Mouse (Mus musculus): ENCODE measurements around the gene Myt1l. TPM values are rescaled to one million over a fixed set of nuclear protein-coding genes. Genes with fewer than 3 reads are reported as not detected.

Myt1l gene
- polyA plus RNA-seq, 1 experiment from 2014 or later = 0.16 TPM

DNA sequence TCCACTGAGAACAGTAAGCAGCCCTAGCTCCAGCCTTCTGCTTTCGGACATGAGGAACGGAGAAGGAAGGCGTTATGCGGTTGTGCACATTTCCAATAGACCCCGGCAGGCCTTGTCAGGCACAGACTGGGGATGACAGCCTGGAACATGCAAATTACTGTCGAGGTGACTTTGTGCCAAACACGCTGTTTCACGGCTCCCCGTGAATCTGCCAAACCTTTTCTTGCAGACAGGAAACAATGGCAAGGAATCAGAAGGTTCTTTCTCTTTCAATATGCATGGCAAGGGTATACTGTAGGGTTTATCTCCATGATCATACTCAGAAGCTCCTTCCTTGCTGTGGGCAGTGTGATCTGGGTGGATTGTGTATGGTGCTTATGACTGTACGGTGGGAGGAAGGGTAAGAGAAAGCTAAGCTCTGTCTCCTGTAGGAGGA lies 127.0 kb downstream of the Myt1l start:
- no peak for DNase-seq (ENCODE audit: low spot score)

DNA sequence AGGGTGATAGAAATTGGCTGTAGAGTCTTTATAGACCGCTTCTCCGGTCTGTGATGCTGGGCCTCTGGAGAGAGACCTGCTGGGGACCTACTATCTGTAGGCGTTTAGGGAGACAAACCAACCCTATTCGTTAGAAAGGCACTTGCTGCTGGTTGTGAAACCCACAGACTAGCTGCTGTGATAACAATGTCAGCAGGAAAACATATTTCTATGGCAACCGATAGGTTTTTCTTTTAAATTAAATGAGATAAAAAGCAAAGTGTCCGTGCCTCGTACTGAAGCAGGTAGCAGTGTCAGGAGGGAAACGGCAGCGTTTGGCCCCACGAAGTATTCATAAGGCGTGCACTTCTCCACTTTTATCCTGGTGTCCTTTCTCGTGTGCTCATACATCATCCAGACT lies 127.5 kb downstream of the Myt1l start:
- no peak for DNase-seq (ENCODE audit: low spot score)

DNA sequence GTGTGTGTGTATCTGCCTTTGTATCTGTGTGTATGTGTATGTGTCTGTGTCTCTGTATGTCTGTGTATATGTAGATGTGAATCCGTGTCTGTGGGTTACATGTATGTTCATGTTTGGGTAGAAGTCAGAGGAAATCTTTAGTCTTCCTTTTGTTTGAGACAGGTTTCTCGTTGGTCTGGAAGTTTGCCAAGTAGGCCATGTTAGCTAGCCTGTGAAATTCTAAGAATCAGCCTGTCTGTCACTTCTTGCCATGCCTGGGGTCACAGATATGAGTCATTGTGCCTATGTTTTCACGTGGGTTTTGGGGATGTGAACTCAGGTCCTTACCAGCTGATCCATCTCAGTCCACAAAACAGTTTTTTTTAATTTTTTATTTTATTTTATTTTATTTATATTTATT lies 128.9 kb downstream of the Myt1l start:
- DNase-seq (ENCODE audit: low spot score) = no peak

DNA sequence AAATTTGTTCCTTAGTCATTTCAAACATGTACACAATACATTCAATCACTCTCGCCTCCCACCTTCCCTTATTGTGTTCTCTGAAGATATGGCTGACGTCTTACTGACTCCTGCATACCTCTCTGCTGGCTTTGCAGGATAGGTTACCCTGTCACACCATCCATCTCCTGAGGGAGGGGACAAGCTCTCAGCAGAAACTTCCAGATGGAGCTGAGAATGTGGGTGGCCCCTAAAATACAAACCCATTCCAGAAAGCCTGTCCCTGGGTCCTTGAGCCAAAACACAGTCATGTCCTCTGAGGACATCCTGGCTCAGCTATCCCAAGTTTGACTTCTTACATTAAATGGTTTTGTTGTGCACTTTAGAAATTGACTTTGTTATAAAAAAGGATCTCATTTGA lies 129.7 kb downstream of the Myt1l start:
- DNase-seq (ENCODE audit: low spot score) = no peak

DNA sequence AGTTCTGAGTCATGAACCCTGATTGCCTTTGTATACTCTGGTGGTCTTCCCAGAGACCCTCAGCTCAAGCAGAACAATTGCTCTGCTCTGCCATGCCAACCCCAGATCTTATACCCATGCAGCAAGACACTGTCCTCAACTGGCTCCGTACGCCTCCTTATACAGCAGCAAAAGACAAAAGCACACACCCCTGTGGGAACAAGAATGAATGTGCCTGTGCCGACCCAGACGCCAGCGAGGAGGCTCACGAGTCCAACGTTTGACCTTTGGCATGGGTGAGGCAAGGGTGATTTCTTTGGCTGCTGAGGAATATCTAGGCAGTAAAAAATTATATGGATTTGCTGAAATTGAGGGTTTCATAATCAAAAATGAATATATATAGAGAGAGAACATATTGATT lies 143.8 kb downstream of the Myt1l start:
- DNase-seq (ENCODE audit: low spot score) = no peak

DNA sequence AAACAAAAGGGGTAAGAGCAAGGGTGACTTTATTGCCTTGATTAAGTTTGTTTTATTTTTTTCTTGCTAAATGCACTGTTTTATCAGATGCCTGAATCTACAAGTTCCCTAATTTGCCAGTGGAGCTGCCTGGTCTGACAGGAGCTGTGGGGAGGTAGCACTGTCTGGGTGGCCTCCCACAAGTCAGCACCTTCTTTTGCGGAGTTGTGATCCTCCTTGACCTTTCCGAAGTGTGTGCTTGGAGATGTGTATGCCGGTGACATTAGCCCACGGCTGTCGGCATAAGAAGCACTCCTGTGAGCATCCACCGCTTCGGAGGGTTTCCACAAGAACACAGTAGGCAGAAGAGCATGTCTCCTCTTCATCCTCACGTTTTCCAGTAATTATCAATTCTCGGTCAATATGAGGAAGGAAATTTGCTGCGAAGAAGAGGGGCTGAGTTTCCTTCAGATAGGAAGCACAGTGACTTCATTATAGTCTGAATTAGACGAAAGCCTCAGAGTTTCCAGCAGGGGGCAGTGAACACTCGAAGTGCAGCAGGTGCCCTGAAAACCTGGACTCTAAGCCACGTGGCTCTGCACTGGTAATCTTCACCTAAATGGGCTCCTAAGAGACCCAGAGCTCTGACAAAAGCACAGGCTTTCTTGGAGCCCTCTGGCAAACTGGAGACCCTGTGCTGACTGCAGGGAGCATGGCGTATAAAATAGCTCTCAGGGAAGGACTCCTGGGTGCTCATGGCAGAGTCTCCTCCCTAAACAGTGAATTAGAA lies 147.6 kb downstream of the Myt1l start:
- DNase-seq (ENCODE audit: low spot score) = peak; percentile 3

DNA sequence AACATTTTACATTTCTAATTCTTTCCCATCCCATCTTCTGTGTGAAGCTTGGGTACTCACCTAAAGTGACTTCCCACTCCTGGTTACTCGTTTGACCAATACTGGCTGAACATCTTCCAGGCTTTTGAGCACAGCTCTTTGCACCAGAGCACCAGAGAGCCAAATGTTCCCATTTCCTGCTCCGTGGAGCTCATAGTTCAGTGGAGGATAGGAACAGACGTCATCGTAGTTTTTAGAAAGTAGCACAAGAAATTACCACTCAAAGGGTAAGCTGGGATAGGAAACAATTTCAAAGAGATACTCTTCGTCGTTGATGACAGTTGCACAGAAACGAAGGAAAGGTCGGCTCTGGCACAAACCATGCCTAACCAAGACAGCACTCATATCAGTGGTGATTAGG lies 154.2 kb downstream of the Myt1l start:
- DNase-seq (ENCODE audit: low spot score) = no peak

DNA sequence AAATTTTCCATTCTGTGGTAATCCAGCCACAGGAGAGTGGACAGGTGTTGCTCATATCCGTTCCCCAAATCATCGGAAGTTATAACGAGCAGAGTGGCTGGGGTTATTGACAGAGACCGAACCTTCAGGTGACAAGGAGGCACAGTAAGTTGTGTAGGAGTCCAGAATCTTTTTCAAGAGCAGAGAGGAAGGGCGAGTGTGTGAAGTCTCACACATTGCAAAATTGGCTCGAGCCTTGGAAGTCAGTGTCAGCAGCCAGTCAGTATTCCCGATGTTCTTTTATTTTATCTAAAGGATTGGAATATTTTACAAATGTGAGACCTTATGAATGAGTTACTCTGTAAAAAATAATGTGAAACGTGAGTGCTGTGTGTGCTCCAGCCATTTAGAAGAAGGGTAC lies 154.8 kb downstream of the Myt1l start:
- DNase-seq (ENCODE audit: low spot score) = no peak

DNA sequence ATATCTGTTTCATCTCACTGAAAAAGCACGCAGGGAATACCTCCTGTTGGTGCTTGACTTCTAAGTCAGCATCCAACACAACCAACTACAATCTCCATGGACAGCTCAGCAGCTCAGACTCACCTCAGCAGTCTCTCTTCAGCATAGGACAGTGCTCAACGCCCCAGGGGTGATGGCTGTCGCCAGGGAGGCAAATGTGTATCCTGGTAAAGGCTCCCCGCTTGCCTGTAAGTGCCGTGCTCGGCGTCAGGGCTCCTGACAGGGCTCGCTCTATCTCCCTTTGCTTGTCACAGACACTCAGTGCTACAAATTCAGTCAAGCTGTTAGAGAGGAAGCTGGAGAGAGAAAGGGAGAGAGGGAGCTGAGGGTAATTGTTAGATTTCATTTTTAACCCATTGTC lies 158.1 kb downstream of the Myt1l start:
- no peak for DNase-seq (ENCODE audit: low spot score)

DNA sequence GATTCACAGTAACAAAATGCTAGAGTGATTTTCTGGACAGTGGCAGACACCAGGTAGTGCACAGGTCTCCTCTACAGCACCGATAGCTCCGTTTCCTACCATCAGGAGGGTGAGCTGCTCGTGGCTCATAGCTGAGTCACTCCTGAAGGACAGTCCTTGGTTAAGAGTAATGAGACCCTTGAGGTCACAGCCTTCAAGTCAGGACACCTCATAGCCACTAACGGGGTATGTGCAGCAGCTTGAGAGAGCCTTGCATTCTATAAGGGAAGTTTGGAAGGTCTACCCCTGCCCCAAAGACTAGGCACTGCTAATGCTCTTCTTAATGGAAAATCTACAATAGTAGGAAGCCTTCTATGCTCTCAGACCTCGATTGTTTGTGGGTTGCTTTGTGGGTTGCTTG lies 163.4 kb downstream of the Myt1l start:
- no peak for DNase-seq (ENCODE audit: low spot score)

DNA sequence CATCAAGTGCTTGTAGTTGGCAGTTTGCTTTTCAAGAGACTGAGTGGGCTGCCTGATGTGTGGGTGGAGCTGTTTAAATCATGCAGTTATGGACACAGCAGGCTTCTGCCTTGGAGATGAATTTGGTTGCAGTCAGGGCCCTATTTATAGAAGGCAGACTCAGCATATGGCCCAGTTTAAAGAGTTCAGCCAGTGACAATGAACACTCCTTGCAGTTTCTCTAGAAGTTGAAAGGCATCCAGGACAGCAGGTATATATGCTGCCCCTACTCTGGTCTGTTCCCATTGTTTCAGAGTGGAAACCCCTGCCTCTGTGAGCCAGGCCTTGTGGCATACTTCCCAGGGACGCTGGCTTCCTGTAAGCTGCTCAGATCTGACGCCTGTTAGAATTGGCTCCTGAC lies 167.0 kb downstream of the Myt1l start:
- no peak for DNase-seq (ENCODE audit: low spot score)

DNA sequence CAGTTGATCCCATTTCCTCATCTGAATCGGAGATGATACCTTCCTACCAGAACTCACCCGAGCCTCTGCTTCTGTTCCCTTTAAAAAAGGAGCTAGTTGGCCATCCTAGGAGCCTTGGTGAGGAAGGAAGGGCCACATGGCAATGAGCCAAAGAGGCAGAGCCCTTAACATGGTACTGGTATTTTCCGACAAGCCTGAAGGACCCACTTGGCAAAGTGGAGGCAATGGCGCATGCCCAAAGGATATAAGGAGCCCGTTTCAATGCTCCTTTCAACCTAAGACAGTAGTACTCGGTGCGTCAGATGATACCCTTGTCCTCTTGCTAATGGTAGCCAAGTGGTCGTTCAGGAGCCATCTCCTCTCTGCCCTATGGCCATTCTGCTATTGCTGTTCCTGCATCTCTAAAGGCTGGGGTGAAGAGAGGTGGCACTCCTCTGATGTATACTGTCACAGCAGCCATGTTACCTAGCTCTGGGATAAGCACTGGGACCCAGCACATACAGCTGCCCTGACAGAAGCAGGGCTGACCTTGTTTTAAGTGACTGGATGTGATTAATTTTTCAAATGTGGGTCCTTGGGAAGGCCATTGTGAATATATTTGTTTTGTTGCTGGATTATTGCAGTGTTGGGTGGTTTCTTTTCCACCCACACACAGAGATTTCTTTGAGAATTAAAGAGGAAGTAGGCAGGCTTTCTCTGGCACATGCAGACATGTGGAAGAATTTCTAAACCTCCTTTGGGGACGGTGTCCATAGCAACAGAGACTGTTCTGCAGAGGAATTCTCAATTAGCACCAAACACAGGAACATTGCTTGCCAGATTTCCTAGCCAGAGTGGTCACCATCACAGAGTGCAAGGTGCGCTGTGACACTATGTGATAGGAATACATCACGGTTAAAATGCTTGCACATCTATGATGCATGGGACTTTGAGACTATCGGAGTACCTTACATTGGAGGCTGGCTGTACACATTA lies 169.6 kb downstream of the Myt1l start:
- no peak for DNase-seq (ENCODE audit: low spot score)

DNA sequence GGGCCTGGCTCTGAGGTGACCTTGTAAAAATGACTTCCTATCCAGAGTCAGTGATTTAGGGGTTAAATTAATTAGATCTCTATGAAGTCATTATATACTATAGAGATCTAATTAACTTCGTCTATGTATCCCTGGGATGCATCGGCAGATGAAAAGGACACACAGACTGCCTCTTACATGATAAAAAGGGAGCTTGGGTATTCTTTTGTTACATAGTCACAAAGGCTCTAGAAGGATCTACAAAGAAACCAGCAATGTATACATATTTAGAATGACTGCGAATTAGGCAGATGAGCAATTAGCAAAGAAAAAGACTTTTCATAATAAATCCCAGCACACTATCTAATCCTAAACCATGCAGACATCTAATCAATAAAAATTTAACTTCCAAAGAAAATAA lies 170.4 kb downstream of the Myt1l start:
- DNase-seq (ENCODE audit: low spot score) = no peak

DNA sequence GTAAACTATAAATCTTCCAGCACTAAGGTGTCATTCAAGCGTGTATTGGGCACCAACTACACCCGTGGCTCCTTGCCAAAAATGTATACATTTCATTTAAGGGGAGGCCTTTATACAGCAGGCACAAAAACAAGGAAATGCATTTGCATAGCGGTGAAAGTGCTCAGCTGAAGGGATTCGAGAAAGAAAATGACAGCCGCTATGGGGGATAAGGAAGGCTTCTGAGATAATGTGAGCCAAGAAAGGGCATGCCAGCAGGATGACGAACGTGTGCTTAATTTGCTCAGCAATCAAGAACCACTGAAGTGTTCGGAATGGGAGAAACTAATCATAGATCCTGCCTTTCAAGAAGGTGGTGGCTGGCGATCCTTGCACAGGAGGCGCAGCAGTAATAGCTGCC lies 170.8 kb downstream of the Myt1l start:
- DNase-seq (ENCODE audit: low spot score) = no peak

DNA sequence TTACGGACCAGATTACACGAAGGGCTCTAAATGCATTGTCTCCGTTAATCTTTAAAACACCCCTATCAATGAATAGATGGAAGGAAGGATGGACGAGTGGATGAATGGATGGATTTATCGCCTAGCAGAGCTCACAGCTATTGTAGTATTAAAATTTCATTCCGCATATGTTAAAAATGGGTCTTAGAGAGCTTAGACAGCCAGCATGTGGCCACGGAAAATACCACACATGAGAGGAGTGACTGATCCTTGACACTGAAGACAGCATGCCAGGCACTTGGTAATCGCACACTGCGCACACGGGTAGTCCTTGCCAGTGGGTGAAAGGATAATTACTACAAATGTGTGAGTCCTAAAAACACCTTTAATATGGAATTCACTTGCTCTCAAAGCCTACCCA lies 171.2 kb downstream of the Myt1l start:
- DNase-seq (ENCODE audit: low spot score) = no peak

DNA sequence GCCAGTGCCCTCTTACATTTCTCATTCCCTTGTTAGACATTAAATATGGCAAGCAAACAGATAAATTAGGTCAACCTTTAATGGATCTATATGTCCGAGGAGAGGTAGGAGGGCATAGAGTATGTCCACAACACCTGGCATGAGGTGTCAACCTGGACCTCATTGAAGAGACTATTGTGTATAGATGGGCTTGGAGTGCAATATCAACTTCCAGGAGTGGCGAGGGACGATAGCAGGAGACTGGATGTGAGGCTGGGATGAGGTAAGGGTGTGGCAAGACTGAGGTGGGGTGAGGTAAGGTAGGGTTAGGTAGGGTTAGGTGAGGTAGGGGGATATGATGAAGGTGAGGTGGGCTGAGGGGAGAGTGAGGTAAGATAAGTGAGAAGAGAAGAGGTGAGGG lies 171.8 kb downstream of the Myt1l start:
- no peak for DNase-seq (ENCODE audit: low spot score)

DNA sequence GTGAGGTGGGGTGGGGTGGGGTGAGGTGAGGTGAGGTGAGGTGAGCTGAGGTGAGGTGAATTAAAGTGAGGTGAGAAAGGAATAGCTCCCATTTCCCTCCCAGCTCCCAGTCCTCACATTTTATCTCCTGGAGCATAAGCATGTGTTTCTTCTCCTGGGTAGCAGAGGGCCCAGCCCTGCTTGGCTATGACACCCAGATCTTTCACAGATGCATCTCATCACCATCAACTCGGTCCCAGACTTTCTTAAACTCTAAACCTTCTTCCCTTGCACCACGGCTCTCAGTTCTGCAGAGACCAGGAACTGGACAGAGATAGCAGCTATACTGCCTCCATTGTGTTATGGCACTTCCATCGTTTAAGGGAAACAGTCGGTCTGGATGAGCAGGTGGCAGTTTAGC lies 172.9 kb downstream of the Myt1l start:
- DNase-seq (ENCODE audit: low spot score) = no peak

DNA sequence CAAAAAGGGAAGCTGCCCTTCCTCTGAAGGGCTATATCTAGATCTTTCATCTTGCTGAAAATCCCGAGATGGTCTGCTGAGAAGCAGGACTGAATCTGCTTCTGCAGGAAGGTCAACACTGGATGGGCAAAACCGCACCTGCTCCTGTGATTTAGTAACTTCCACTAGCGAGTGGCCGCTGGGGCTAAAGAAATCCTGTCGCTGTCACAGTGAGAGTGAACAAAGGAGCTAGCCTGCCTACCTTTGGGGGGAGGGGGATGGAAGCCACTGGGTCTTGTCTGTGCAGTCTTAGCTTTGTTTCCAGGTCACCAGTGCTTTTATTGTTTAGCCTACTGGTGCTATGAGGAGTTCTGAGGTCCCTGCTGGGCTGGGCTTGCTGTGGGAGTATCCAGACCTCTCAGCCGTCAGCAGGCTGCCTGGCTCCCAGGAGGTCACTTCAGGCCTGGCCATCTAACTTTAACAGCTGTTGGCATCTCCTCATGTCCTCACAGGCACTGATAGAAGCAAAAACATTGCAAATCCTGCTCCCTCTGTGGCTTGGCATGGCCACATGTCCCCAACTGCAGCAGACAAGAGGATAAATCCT lies 173.6 kb downstream of the Myt1l start:
- DNase-seq (ENCODE audit: low spot score) = no peak

DNA sequence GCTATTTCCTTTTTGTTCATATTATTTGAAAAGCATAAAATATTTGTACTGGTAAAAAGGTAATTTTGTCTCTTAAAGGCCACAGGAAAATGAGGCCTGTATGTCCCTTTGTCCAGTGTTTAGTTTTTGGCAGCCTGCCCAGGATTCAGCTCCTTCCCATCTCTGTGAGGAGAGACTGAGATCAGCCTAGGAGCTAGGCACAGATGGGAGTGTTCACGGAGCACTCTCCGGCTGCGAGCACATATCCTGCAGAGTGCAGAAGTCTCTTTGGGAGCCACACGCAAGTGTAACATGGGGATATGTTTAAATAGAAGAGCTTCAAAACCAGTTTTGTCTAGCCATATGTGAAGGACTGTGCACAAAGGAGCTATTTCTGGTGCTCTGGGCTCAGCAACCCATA lies 174.4 kb downstream of the Myt1l start:
- no peak for DNase-seq (ENCODE audit: low spot score)

DNA sequence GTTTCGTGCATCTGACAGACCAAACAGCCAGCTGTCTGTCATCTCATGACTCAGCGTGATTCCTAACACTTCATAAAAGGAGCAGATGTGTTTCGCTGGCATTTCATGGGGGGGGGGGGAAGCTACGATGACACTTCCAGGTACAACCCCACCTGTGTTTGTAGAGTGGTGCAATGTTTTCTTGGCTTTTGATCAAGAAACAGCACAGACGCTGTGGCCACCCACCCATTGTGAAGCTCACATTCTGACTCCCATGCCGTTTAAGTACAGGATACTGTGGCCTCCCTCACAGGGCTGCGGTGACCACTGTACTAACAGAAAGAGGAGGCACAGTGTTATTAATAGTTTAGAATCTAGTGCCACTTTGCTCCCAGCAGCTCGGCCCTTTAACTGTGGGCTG lies 175.4 kb downstream of the Myt1l start:
- no peak for DNase-seq (ENCODE audit: low spot score)

DNA sequence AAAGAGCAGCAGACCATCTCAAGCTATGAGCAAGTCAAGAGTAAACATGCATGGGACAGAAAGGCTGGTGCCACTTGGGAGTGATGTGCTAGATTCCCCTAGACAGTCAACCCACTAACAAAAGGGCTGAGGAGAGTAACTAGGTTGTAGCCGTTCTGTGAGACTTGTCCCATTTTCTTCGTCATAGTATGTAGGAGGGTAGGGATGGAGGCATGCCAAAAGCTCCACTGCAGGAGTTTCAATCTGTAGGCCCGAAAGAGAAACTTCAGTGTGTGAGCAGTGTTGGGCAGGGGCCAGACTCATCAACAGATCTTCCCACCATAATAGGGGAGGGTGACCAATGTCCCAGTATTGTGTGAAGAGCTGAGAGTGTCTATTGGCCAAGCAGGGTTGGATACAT lies 178.9 kb downstream of the Myt1l start:
- no peak for DNase-seq (ENCODE audit: low spot score)

DNA sequence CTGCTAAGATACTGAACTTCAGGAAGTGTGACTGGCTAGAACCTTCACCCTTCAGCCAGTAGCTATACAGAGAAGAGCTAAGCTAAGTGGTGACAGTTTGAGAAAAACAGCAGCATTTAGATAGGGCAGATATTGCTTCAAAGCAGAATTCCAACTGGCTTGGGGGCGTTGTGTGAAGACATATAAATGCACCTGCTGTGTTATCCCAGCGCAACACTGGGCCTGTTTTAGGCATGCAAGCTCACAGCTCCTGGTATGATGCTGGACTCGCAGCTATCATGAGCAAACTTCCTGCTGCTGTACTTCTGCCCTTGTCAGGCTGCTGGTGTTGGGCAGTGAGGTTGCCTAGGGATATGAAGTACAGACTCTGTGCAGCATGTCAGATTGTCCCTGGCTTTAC lies 180.0 kb downstream of the Myt1l start:
- no peak for DNase-seq (ENCODE audit: low spot score)

Measured in thymus, postnatal 0 days (tissue).